Mouse (Mus musculus): ENCODE data around the gene Dnajc24. TPM values are rescaled to one million over a fixed set of nuclear protein-coding genes. Genes with fewer than 3 reads are reported as not detected.

Dnajc24 gene
- total and polyA plus RNA-seq, 3 experiments = 28.7 to 30.3 TPM; not detected in 1

- H3K4me3 ChIP-seq (ENCODE audit: control insufficient read depth in 1 of 2, insufficient read depth in 1 of 2, low read depth in 2 of 2, low read length in 2 of 2) = no peak overlapping the region
- H3K4me1 ChIP-seq (ENCODE audit: control insufficient read depth in 1 of 2, insufficient read depth in 2 of 2, low read length in 2 of 2) = peaks cover 2 to 3% of the 10 kb centered on the region in 2 experiments; a peak in 2 of 4 replicates
- no peaks in the 10 kb centered on the region for H3K79me2 ChIP-seq (ENCODE audit: control insufficient read depth, insufficient read depth, low read length, poor library complexity)
- H3K27me3 ChIP-seq (ENCODE audit: control insufficient read depth in 1 of 2, insufficient read depth in 2 of 2, low read length in 2 of 2) = no peaks in the 10 kb centered on the region
- DNase-seq (ENCODE audit: low read depth, low spot score) = no peak
- peaks cover 0 to 15% of the 10 kb centered on the region in 2 experiments; a peak in 3 of 4 replicates for H3K36me3 ChIP-seq (ENCODE audit: control insufficient read depth in 1 of 2, insufficient read depth in 2 of 2, low read length in 2 of 2)
- no peak overlapping the region for H3K9ac ChIP-seq (ENCODE audit: control insufficient read depth, low read depth, low read length, poor library complexity, severe bottlenecking)
- no peak overlapping the region for H3K27ac ChIP-seq (ENCODE audit: control insufficient read depth, low read depth, low read length)
- TF ChIP-seq USF2 (IDR thresholded peaks at IDR 0.05; ENCODE audit: borderline replicate concordance in 1 of 2, insufficient read depth in 1 of 2, low read depth in 1 of 2, low read length in 2 of 2) (no peak), SIN3A (IDR thresholded peaks at IDR 0.05; ENCODE audit: low read length) (no peak), MXI1 (IDR thresholded peaks at IDR 0.05; ENCODE audit: low read depth, low read length) (no peak), GATA1 (IDR thresholded peaks at IDR 0.05; ENCODE audit: low read depth, low read length) (no peak), UBTF (IDR thresholded peaks at IDR 0.05; ENCODE audit: borderline replicate concordance, insufficient read depth, low read depth, low read length) (no peak), CHD1 (IDR thresholded peaks at IDR 0.05; ENCODE audit: low read depth, low read length) (no peak), KAT2A (conservative IDR thresholded peaks at IDR 0.05; ENCODE audit: low read depth, low read length) (no peak), SMC3 (IDR thresholded peaks at IDR 0.05; ENCODE audit: low read depth, low read length) (no peak), CTCF (IDR thresholded peaks at IDR 0.05 in 2 of 3, conservative IDR thresholded peaks at IDR 0.05 in 1 of 3; ENCODE audit: control insufficient read depth in 1 of 3, insufficient read depth in 1 of 3, low read depth in 2 of 3, low read length in 3 of 3, poor library complexity in 1 of 3, severe bottlenecking in 1 of 3) (no peak), MYC (IDR thresholded peaks at IDR 0.05; ENCODE audit: low read depth, low read length) (no peak), MEF2A (IDR thresholded peaks at IDR 0.05; ENCODE audit: extremely low read depth, insufficient replicate concordance, low read depth, low read length, poor library complexity, severe bottlenecking) (no peak), NRF1 (IDR thresholded peaks at IDR 0.05; ENCODE audit: insufficient read depth, low read depth, low read length, poor library complexity, severe bottlenecking) (no peak), BHLHE40 (IDR thresholded peaks at IDR 0.05; ENCODE audit: borderline replicate concordance, low read depth, low read length) (no peak), POLR2A (IDR thresholded peaks at IDR 0.05; ENCODE audit: control insufficient read depth in 1 of 2, insufficient read depth in 1 of 2, low read depth in 1 of 2, low read length in 2 of 2, poor library complexity in 1 of 2) (no peak)
- no peaks in the 10 kb centered on the region for H3K9me3 ChIP-seq (replicated peaks; ENCODE audit: insufficient read depth, low read length)
Measured at GRCm38 (mm10) chr2:105978065-105978464, 25.3 kb downstream of the Dnajc24 start.

GRCm38 (mm10) chr2:105973941-105974340 is 29.4 kb downstream of the Dnajc24 start:
- H3K27ac ChIP-seq (ENCODE audit: control insufficient read depth, low read depth, low read length) = no peak overlapping the region
- H3K4me1 ChIP-seq (ENCODE audit: control insufficient read depth in 1 of 2, insufficient read depth in 2 of 2, low read length in 2 of 2) = no peaks in the 10 kb centered on the region; a peak in 1 of 4 replicates
- H3K36me3 ChIP-seq (ENCODE audit: control insufficient read depth in 1 of 2, insufficient read depth in 2 of 2, low read length in 2 of 2) = peaks cover 2% of the 10 kb centered on the region in 2 experiments
- TF ChIP-seq GABPA (IDR thresholded peaks at IDR 0.05; ENCODE audit: low read depth, low read length) (no peak), POLR2AphosphoS5 (IDR thresholded peaks at IDR 0.05; ENCODE audit: borderline replicate concordance, low read depth, low read length) (no peak), MYB (IDR thresholded peaks at IDR 0.05; ENCODE audit: low read depth, low read length) (no peak)
- no peaks in the 10 kb centered on the region for H3K79me2 ChIP-seq (ENCODE audit: control insufficient read depth, insufficient read depth, low read length, poor library complexity)
- DNase-seq (ENCODE audit: low read depth, low spot score) = no peak
- no peaks in the 10 kb centered on the region for H3K27me3 ChIP-seq (ENCODE audit: control insufficient read depth in 1 of 2, insufficient read depth in 2 of 2, low read length in 2 of 2)
- H3K4me3 ChIP-seq (ENCODE audit: control insufficient read depth in 1 of 2, insufficient read depth in 1 of 2, low read depth in 2 of 2, low read length in 2 of 2) = no peak overlapping the region
- H3K9ac ChIP-seq (ENCODE audit: control insufficient read depth, low read depth, low read length, poor library complexity, severe bottlenecking) = no peak overlapping the region
- no peaks in the 10 kb centered on the region for H3K9me3 ChIP-seq (replicated peaks; ENCODE audit: insufficient read depth, low read length)
